Mouse (Mus musculus): ENCODE data around the gene Ssb.
"Not testable (repeated sequence)": the region's sequence is repeated elsewhere in the genome, so short reads cannot be mapped to it uniquely, and the experiment has no call there.

The Ssb gene

GRCm38 (mm10) chr2:69862117-69862657 lies 825 bp downstream of the Ssb start:
- DNase-seq (ENCODE audit: low read depth, low spot score): no peak

GRCm38 (mm10) chr2:69883990-69884391 lies 22.6 kb downstream of the Ssb start:
- no peak for DNase-seq (ENCODE audit: low read depth, low spot score)

GRCm38 (mm10) chr2:69884581-69884980 lies 23.2 kb downstream of the Ssb start:
- DNase-seq (ENCODE audit: low read depth, low spot score): no peak

- no peak for DNase-seq (ENCODE audit: low read depth, low spot score)
Observed at GRCm38 (mm10) chr2:69885050-69885449, 23.7 kb downstream of the Ssb start.

GRCm38 (mm10) chr2:69885451-69886305 lies 24.3 kb downstream of the Ssb start, which contains the start of gene Mettl5:
TSS of gene Mettl5 (minus strand) at chr2:69885615.
- peak; percentile 87 for DNase-seq (ENCODE audit: low read depth, low spot score)

GRCm38 (mm10) chr2:69888957-69889356 lies 27.6 kb downstream of the Ssb start:
- DNase-seq (ENCODE audit: low read depth, low spot score): no peak

GRCm38 (mm10) chr2:69890843-69891242 lies 29.5 kb downstream of the Ssb start:
- peak; percentile 48 for DNase-seq (ENCODE audit: low read depth, low spot score)

- peak; percentile 83 for DNase-seq (ENCODE audit: low read depth, low spot score)
Observed at GRCm38 (mm10) chr2:69893145-69893544, 31.8 kb downstream of the Ssb start.

- no peak for DNase-seq (ENCODE audit: low read depth, low spot score)
Observed at GRCm38 (mm10) chr2:69893891-69894290, 32.5 kb downstream of the Ssb start.

GRCm38 (mm10) chr2:69895502-69896223 lies 34.3 kb downstream of the Ssb start:
- peak; percentile 61 for DNase-seq (ENCODE audit: low read depth, low spot score)

- no peak for DNase-seq (ENCODE audit: low read depth, low spot score)
Observed at GRCm38 (mm10) chr2:69896224-69896581, 34.8 kb downstream of the Ssb start.

GRCm38 (mm10) chr2:69897039-69897617 lies 35.8 kb downstream of the Ssb start, which contains the start of gene Ubr3:
TSS of gene Ubr3 (plus strand) at chr2:69897246.
- DNase-seq (ENCODE audit: low read depth, low spot score): peak; percentile 95

GRCm38 (mm10) chr2:69897618-69898575 lies 36.5 kb downstream of the Ssb start:
- peak; percentile 48 for DNase-seq (ENCODE audit: low read depth, low spot score)

- DNase-seq (ENCODE audit: low read depth, low spot score): no peak
Observed at GRCm38 (mm10) chr2:69903541-69903940, 42.2 kb downstream of the Ssb start.

GRCm38 (mm10) chr2:69907394-69907793 lies 46.0 kb downstream of the Ssb start:
- not testable (repeated sequence) for DNase-seq (ENCODE audit: low read depth, low spot score)

- no peak for DNase-seq (ENCODE audit: low read depth, low spot score)
Observed at GRCm38 (mm10) chr2:69912801-69913200, 51.4 kb downstream of the Ssb start.

- no peak for DNase-seq (ENCODE audit: low read depth, low spot score)
Observed at GRCm38 (mm10) chr2:69917301-69917700, 55.9 kb downstream of the Ssb start.
